Comparison of ENCODE assay signal across 8 mouse cellular contexts in genomic region chr6:38354723-38355353, GRCm38 (mm10). TPM values are rescaled to one million over a fixed set of nuclear protein-coding genes. Genes with fewer than 3 reads are reported as not detected.
DNase-seq lines count a peak whose midpoint lies in the region; ATAC-seq and TF ChIP-seq lines count a peak whose summit lies in the region.

No protein-coding gene starts in this region.

- WGBS in embryonic facial prominence, embryonic 10.5 days, result 1% methylated on average over 20 of the region's 20 CpGs
- WGBS in hindbrain, embryonic 16.5 days, result 2% methylated on average over 20 of the region's 20 CpGs

- H3K9ac ChIP-seq in hindbrain, embryonic 16.5 days (ENCODE audit: low read depth, low read length), result no peak overlapping the region; the same call in 1 of the 2 replicates

- DNase-seq in left cerebral cortex, adult 2 months (ENCODE audit: extremely low spot score in 1 of 2, low spot score in 2 of 2), result no peak
- no peak for DNase-seq in left cerebral cortex, postnatal 4 days
- no peak for DNase-seq in embryonic facial prominence, embryonic 10.5 days (ENCODE audit: low spot score)
- peak; percentile 21 for DNase-seq in neural tube, embryonic 10.5 days (ENCODE audit: extremely low spot score, low spot score)
- DNase-seq in frontal cortex, postnatal 36 days (ENCODE audit: low spot score in 2 of 2), result no peak
- DNase-seq in layer of hippocampus, postnatal 14 days (ENCODE audit: low spot score in 2 of 2), result no peak

- no peaks in the 10 kb centered on the region for H3K9me3 ChIP-seq in embryonic facial prominence, embryonic 10.5 days
- H3K9me3 ChIP-seq in hindbrain, embryonic 16.5 days (ENCODE audit: control insufficient read depth, low read length), result no peaks in the 10 kb centered on the region

- no peaks in the 10 kb centered on the region for H3K36me3 ChIP-seq in embryonic facial prominence, embryonic 10.5 days (replicated peaks)
- no peaks in the 10 kb centered on the region for H3K36me3 ChIP-seq in hindbrain, embryonic 16.5 days (ENCODE audit: control insufficient read depth, insufficient read depth, low read length)

- peak overlapping the region; percentile 62 for H3K4me2 ChIP-seq in hindbrain, embryonic 16.5 days (ENCODE audit: low read length)

- TF ChIP-seq CTCF in left cerebral cortex, adult 2 months (IDR thresholded peaks at IDR 0.05), result no peak

- H3K27me3 ChIP-seq in embryonic facial prominence, embryonic 10.5 days (replicated peaks; ENCODE audit: low read depth, poor library complexity, severe bottlenecking), result peaks cover 90% of the 10 kb centered on the region
- H3K27me3 ChIP-seq in hindbrain, embryonic 16.5 days (replicated peaks; ENCODE audit: control insufficient read depth, insufficient read depth, low read length), result peaks cover 26% of the 10 kb centered on the region

- peak overlapping the region; percentile 45 for H3K4me3 ChIP-seq in left cerebral cortex, adult 2 months
- H3K4me3 ChIP-seq in embryonic facial prominence, embryonic 10.5 days, result peak overlapping the region; percentile 64
- peak overlapping the region; percentile 49 for H3K4me3 ChIP-seq in hindbrain, embryonic 16.5 days (ENCODE audit: low read length)

- peak overlapping the region; percentile 34 for H3K27ac ChIP-seq in left cerebral cortex, adult 2 months
- no peak overlapping the region for H3K27ac ChIP-seq in embryonic facial prominence, embryonic 10.5 days (replicated peaks)
- no peak overlapping the region for H3K27ac ChIP-seq in hindbrain, embryonic 16.5 days (ENCODE audit: low read depth, low read length)

- ATAC-seq in hindbrain, embryonic 16.5 days, result no peak
- no peak for ATAC-seq in inflammation-experienced regulatory T-cells, adult 6 months

- intact Hi-C loops in left cerebral cortex, adult 2 months (cut with DNase I), result no loop called here
- intact Hi-C loops in left cerebral cortex, postnatal 4 days (cut with DNase I), result no loop called here

- H3K4me1 ChIP-seq in embryonic facial prominence, embryonic 10.5 days, result peaks cover 22% of the 10 kb centered on the region
- peaks cover 3% of the 10 kb centered on the region; the same call in 1 of the 2 replicates for H3K4me1 ChIP-seq in hindbrain, embryonic 16.5 days (ENCODE audit: control insufficient read depth, insufficient read depth, low read depth, low read length)

RNA-seq across cellular contexts. Expression of gene Zc3hav1, which starts 0.4 kb away (rescaled TPM):
- total RNA-seq in left cerebral cortex, adult 2 months (2021), result 1 to 10 TPM; 2.5 to 3.1 TPM
- 1 to 10 TPM; 2.1 to 2.5 TPM for total RNA-seq in left cerebral cortex, postnatal 4 days (2021)
- 1.9 and 2.5 TPM in 2 replicates for polyA plus RNA-seq in embryonic facial prominence, embryonic 10.5 days (2016; fragmentation: Nextera tagmentation; extraction: Ambion mirVana)
- polyA plus RNA-seq in hindbrain, embryonic 16.5 days (2015; fragmentation: Nextera tagmentation; extraction: Ambion mirVana), result 1.4 and 1.6 TPM in 2 replicates
- polyA plus RNA-seq in inflammation-experienced regulatory T-cells, adult 6 months (2017; shearing (Covaris generic)), result 100 to 1,000 TPM; 163 to 188 (median 167) TPM
- 1 to 10 TPM; 2.8 to 3.3 TPM for total RNA-seq in layer of hippocampus, postnatal 14 days (2021)

RNA-seq across cellular contexts. Expression of gene Ttc26, which starts 26.4 kb away (rescaled TPM):
- total RNA-seq in left cerebral cortex, adult 2 months (2021), result 10 to 100 TPM; 12.4 to 13.1 TPM
- total RNA-seq in left cerebral cortex, postnatal 4 days (2021), result 10 to 100 TPM; 10.1 to 11.5 TPM
- polyA plus RNA-seq in embryonic facial prominence, embryonic 10.5 days (2016; fragmentation: Nextera tagmentation; extraction: Ambion mirVana), result 14.4 and 15.4 TPM in 2 replicates
- polyA plus RNA-seq in hindbrain, embryonic 16.5 days (2015; fragmentation: Nextera tagmentation; extraction: Ambion mirVana), result 4.6 and 5.8 TPM in 2 replicates
- under 1 TPM in 1 of 3 experiments, not detected in 2; 0.14 TPM for polyA plus RNA-seq in inflammation-experienced regulatory T-cells, adult 6 months (2017; shearing (Covaris generic))
- total RNA-seq in layer of hippocampus, postnatal 14 days (2021), result 1 to 10 TPM; 8.8 to 9.8 TPM

RNA-seq across cellular contexts. Expression of gene Zc3hav1l, which starts 55.8 kb away (rescaled TPM):
- total RNA-seq in left cerebral cortex, adult 2 months (2021), result 1 to 10 TPM; 3.2 to 3.4 TPM
- total RNA-seq in left cerebral cortex, postnatal 4 days (2021), result 1 to 10 TPM; 8.0 to 9.4 TPM
- polyA plus RNA-seq in embryonic facial prominence, embryonic 10.5 days (2016; fragmentation: Nextera tagmentation; extraction: Ambion mirVana), result 17.0 and 17.5 TPM in 2 replicates
- polyA plus RNA-seq in hindbrain, embryonic 16.5 days (2015; fragmentation: Nextera tagmentation; extraction: Ambion mirVana), result 4.9 and 6.4 TPM in 2 replicates
- polyA plus RNA-seq in inflammation-experienced regulatory T-cells, adult 6 months (2017; shearing (Covaris generic)), result under 1 TPM; 0.16 to 0.50 (median 0.47) TPM
- total RNA-seq in layer of hippocampus, postnatal 14 days (2021), result 1 to 10 TPM; 3.1 to 3.5 TPM
